Mouse (Mus musculus) liver, embryonic 14.5 days (tissue): Measurements from ENCODE around the gene 9130019O22Rik. TPM values are rescaled to one million over a fixed set of nuclear protein-coding genes. Genes with fewer than 3 reads are reported as not detected.
"Not testable (repeated sequence)": the region's sequence is repeated elsewhere in the genome, so short reads cannot be mapped to it uniquely, and the experiment has no call there.

Source experiments
- ATAC-seq: fragments of 200-750 bp; cut with Nextera tagmentation; 2 replicates; pipeline ENCODE4 v1.8.0; 2017; ENCODE audit warnings: moderate number of reproducible peaks, mild to moderate bottlenecking, moderate library complexity; ENCODE audit not compliant: insufficient read depth
- DNase-seq, 3 experiments: peaks; one replicate each; pipeline ENCODE4 v3.0.0-alpha.2; 2012 to 2013; ENCODE audit warnings: low read depth in 3 of 3, low spot score in 3 of 3
- H3K27ac ChIP-seq: fragments of 300-500 bp; sonication (generic); 2 replicates; pipeline ENCODE4 v1.5.1; 2014; ENCODE audit warnings: moderate library complexity, mild to moderate bottlenecking, control low read depth, inconsistent platforms
- H3K27me3 ChIP-seq: fragments of 300-500 bp; sonication (generic); 2 replicates; pipeline ENCODE4 v1.6.1; 2014; ENCODE audit warnings: mild to moderate bottlenecking, low read length, moderate library complexity; ENCODE audit not compliant: control insufficient read depth, insufficient read depth
- H3K36me3 ChIP-seq: fragments of 300-500 bp; sonication (generic); replicated peaks from 2 replicates; pipeline ENCODE4 v1.6.1; 2014; ENCODE audit warnings: low read depth; ENCODE audit not compliant: control insufficient read depth, insufficient read depth
- H3K4me1 ChIP-seq, 2 experiments: fragments of 200-500 bp in 1 of 2; fragments of 300-500 bp in 1 of 2; sonication (generic) in 1 of 2; replicated peaks; 2 replicates each; pipeline ENCODE4 v1.6.1; 2012 to 2014; ENCODE audit warnings: antibody characterized with exemption in 1 of 2, inconsistent platforms in 1 of 2, low read length in 1 of 2; ENCODE audit not compliant: control insufficient read depth in 2 of 2, insufficient read depth in 2 of 2
- H3K4me2 ChIP-seq: fragments of 300-500 bp; sonication (generic); 2 replicates; pipeline ENCODE4 v1.6.1; 2014; ENCODE audit warnings: low read depth, mild to moderate bottlenecking, control low read depth, moderate library complexity
- H3K4me3 ChIP-seq, 2 experiments: fragments of 200-500 bp in 1 of 2; fragments of 300-500 bp in 1 of 2; sonication (generic) in 1 of 2; 2 replicates each; pipeline ENCODE4 v1.5.1; 2012 to 2014; ENCODE audit warnings: low read depth in 2 of 2, low read length in 2 of 2, mild to moderate bottlenecking in 2 of 2, control low read depth in 1 of 2, inconsistent platforms in 1 of 2, moderate library complexity in 1 of 2; ENCODE audit not compliant: insufficient read depth in 1 of 2
- H3K9ac ChIP-seq: fragments of 300-500 bp; sonication (generic); replicated peaks from 2 replicates; pipeline ENCODE4 v1.6.1; 2014; ENCODE audit warnings: mild to moderate bottlenecking, control low read depth, moderate library complexity
- H3K9me3 ChIP-seq: fragments of 300-500 bp; sonication (generic); 2 replicates; pipeline ENCODE4 v1.6.1; 2016; ENCODE audit warnings: low read length, mixed read lengths; ENCODE audit not compliant: control insufficient read depth
- CTCF ChIP-seq: IDR thresholded peaks from 2 replicates; pipeline ENCODE4 v1.5.1; 2016; ENCODE audit warnings: antibody characterized with exemption, low read depth, control low read depth
- EP300 ChIP-seq: IDR thresholded peaks from 2 replicates; pipeline ENCODE4 v1.6.1; 2016; ENCODE audit warnings: antibody characterized with exemption, low read depth
- WGBS: fragments of 180-500 bp; shearing (Covaris S2); extraction: QIAGEN DNeasy Blood & Tissue Kit; methylation state at CpG from one replicate; pipeline ENCODE4 v1.1.7; 2014; ENCODE audit not compliant: insufficient replicate concordance; 5-methylcytosine and 5-hydroxymethylcytosine counted together
- polyA plus RNA-seq, 2 experiments: library from polyadenylated mRNA; depleted of rRNA in 1 of 2; stranded (reverse) in 1 of 2; unstranded in 1 of 2; fragments of >200 nt; fragmentation: Nextera tagmentation in 1 of 2; extraction: Ambion mirVana in 1 of 2; gene quantifications; 2 replicates each; pipeline versions ENCODE4 v1.2.1 to v1.2.3; 2012 to 2014

9130019O22Rik gene
- polyA plus RNA-seq, 2 experiments: 0.71 to 1.0 TPM

DNA sequence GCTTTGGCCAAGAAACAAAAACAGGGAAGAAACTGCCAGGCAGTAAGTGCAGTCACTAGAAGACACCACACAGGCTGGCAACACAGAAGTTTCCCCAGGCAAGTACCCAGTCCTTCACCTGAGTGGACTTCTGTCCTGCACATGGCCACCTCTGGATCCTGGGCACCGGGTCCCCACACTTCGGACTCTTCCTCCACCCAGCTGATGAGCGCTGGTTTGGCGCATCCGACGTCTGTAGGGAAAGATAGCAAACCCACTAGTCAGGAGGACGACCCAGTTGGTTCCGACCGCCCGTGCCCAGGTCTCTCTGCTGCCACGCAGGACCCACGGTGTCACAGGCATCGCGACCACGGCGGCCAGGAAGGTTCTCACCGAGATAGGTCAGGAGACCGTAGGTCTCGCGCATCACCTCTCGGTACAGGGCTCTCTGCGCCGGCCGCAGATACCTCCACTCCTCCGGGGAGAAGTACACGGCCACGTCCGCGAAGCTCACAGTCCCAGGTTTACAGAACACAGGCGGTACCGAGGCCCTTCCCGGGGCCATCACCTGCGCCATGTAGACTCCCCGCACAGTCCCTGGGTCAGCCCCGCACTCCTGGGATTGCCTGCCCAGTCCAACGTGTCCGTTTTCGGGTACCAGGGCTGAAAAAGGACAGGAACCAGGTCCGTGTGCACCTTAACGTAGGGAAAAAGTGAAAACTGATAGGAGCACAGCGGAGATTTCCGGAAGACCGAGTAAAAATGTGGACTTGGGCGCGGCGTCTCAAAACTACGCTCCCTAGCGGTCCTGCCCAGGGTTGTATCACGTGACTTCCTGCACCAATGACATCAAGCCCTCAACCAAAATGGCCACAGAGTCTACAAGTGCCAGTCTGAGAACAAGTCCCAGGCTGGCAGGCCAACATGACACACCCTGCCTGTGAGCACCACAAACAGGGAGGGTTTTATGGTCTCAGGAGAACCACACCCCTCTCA, 11.4 kb downstream of the 9130019O22Rik start, which contains the start of gene Zfp747:
Gene Zfp747 (minus strand): TSS at position 780 of the 975 bp plus-strand sequence.
- peaks cover 6 to 15% of the 10 kb centered on the region in 2 experiments for H3K4me1 ChIP-seq
- H3K27me3 ChIP-seq: not testable (repeated sequence)

DNA sequence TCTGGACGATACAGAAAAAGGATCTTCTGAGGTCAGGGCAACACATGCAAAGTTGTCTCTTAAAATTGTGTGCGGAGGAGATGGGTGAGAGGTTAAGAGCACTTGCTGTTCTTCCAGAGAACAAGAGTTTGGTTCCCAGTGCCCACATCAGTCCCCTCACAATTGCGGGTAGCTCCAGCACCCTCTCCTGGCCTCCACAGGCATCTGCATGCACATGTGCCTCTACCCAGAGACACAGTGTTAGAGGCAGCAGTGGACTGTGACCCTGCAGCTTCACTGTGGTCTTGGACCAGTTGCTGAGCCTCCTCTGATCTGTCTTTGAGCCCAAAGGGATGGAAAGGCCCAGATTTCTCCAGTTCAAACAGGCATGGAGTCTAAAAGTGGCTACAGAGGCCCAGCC, 15.1 kb downstream of the 9130019O22Rik start:
- H3K27ac ChIP-seq, H3K9me3 ChIP-seq, H3K27me3 ChIP-seq, DNase-seq, H3K4me2 ChIP-seq, H3K4me1 ChIP-seq, H3K36me3 ChIP-seq, ATAC-seq, H3K9ac ChIP-seq, H3K4me3 ChIP-seq: not testable (repeated sequence)
- 68% methylated on average over 3 of the region's 3 CpGs for WGBS
- TF ChIP-seq CTCF: peak; percentile 55

More for the DNA sequence above, 11.4 kb downstream of the 9130019O22Rik start, which contains the start of gene Zfp747:
- H3K4me2 ChIP-seq: peak within 1 kb of the TSS; percentile 76
- DNase-seq: peak; percentile 95 to 97 (median 96)
- H3K9me3 ChIP-seq, H3K36me3 ChIP-seq, H3K27ac ChIP-seq: not testable (repeated sequence)
- 1% methylated on average over 48 of the region's 49 CpGs for WGBS
- peak; percentile 86 for TF ChIP-seq CTCF
- H3K4me3 ChIP-seq: peak within 1 kb of the TSS; percentile 76 to 77
- peak; percentile 96 for ATAC-seq
- H3K9ac ChIP-seq: peak within 1 kb of the TSS; percentile 82

DNA sequence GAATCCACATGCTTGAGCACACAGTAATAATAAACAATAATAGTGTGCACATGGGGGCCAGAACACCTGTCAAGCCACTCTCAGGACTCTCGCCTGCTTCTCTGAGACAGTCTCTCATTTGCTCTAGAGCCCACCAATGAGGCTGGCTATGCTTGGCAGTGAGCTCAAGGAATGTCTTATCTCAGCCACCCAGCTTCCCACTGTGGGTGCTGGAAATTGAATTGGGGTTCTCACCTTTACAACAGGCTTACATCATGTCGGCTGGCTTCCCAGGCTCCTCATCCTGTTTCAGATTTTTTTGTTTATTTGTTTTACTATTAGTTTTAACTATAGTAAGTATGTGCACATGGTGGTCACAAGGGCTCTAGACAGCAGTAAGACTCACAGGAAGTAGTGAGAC, 15.8 kb downstream of the 9130019O22Rik start:
- Histone ChIP-seq H3K9ac (no peak overlapping the region), H3K36me3 (no peaks in the 10 kb centered on the region), H3K27me3 (no peaks in the 10 kb centered on the region), H3K4me1 (peaks cover 0 to 4% of the 10 kb centered on the region in 2 experiments; a peak in 2 of 4 replicates), H3K4me2 (no peak overlapping the region), H3K4me3 (no peak overlapping the region), H3K9me3 (no peaks in the 10 kb centered on the region), H3K27ac (no peak overlapping the region)
- ATAC-seq (no peak), DNase-seq (no peak)
- 17% methylated on average over 2 of the region's 2 CpGs for WGBS
- TF ChIP-seq CTCF (no peak), EP300 (no peak)

DNA sequence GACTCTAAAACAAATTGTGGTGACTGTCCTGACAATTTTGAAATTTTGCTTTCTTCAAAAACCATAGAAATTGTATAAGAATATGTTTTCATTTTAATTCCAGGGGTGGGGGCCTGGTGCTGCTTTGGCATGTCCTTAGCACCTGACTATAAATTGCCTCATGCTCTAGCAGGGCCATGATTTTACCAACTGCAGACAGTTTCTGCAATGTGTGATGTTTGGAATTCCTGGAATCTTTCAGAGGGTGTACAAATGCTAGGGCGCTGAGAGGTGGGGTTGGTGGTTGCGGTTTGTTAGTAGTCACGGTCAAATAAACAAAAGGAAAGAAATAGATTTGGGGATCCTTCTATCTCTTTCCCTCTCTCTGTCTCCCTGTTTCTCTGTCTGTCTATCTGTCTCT, 20.7 kb downstream of the 9130019O22Rik start:
- H3K4me1 ChIP-seq: no peaks in the 10 kb centered on the region
- ATAC-seq (no peak), DNase-seq (no peak)
- peaks cover 3% of the 10 kb centered on the region; the same call in 1 of the 2 replicates for H3K27me3 ChIP-seq
- 86% methylated on average over 3 of the region's 3 CpGs for WGBS
- TF ChIP-seq CTCF: no peak
- no peak for TF ChIP-seq EP300
- H3K9me3 ChIP-seq: no peaks in the 10 kb centered on the region
- H3K4me2 ChIP-seq: no peak overlapping the region
- no peak overlapping the region for H3K9ac ChIP-seq
- no peaks in the 10 kb centered on the region for H3K36me3 ChIP-seq
- no peak overlapping the region for H3K4me3 ChIP-seq
- H3K27ac ChIP-seq: no peak overlapping the region

DNA sequence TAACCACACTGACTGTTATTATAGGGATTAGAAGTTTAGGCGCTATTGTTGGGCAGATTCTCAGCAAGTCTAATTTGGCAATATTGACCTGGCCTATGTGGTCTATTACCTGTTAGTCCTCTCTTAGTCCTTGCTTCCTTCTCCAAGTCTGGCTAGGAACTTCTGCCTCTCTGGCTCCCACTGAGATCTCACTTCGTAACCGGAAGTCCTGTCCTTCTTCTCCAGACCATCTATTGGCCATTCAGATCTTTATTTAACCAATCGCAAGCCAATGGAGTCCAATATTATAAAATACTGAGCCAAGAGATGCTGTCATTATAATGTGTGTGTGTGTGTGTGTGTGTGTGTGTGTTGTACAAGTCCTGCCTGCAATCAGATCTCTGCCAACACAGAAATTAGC, 22.8 kb downstream of the 9130019O22Rik start:
- WGBS: 62% methylated on average over 4 of the region's 4 CpGs
- Histone ChIP-seq H3K4me3 (no peak overlapping the region), H3K27ac (no peak overlapping the region), H3K27me3 (peaks cover 3% of the 10 kb centered on the region; the same call in 1 of the 2 replicates), H3K36me3 (no peaks in the 10 kb centered on the region), H3K9me3 (no peaks in the 10 kb centered on the region), H3K4me2 (no peak overlapping the region), H3K9ac (no peak overlapping the region), H3K4me1 (no peaks in the 10 kb centered on the region)
- TF ChIP-seq CTCF: no peak
- TF ChIP-seq EP300: no peak
- DNase-seq (no peak), ATAC-seq (no peak)
